Mouse (Mus musculus): ENCODE data around the gene Mlxipl. TPM values are rescaled to one million over a fixed set of nuclear protein-coding genes. Genes with fewer than 3 reads are reported as not detected.
A peak's percentile ranks its signal among the peaks of the same experiment; 100 is the strongest.

Gene Mlxipl
- polyA plus RNA-seq, 1 experiment from 2014 or later, result 8.3 TPM

DNA sequence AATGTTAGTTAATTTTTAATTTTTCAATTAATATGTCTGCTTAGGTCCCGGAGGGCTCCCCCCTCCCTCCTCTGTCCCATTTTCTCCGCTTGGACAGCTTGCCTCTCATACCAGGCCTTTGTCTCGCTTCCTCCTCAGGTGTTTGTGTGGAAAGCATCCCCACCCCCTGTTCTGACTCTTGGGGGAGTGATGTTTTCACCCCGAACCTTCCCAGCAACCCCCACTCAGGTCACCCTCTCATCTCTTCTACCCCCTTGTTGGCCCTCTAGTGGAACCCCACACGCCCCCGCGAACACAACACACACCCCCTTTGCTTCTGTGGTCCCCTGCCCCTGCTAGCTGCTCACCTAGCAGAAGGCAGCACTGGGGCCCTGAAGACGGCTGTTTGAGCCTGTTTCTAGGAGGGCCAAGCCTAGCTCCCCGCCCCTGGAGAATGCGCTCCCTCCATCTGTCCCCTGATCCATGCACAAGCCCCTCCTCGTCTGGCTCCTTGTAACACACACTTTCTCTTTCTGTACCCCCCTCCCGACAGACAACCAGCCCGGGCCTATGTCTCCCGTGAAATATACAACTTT is 12.7 kb upstream of the Mlxipl start:
- 12% methylated on average over 14 of the region's 14 CpGs for WGBS
- peak; percentile 59 for ATAC-seq (ENCODE audit: low FRiP score, low TSS enrichment)

DNA sequence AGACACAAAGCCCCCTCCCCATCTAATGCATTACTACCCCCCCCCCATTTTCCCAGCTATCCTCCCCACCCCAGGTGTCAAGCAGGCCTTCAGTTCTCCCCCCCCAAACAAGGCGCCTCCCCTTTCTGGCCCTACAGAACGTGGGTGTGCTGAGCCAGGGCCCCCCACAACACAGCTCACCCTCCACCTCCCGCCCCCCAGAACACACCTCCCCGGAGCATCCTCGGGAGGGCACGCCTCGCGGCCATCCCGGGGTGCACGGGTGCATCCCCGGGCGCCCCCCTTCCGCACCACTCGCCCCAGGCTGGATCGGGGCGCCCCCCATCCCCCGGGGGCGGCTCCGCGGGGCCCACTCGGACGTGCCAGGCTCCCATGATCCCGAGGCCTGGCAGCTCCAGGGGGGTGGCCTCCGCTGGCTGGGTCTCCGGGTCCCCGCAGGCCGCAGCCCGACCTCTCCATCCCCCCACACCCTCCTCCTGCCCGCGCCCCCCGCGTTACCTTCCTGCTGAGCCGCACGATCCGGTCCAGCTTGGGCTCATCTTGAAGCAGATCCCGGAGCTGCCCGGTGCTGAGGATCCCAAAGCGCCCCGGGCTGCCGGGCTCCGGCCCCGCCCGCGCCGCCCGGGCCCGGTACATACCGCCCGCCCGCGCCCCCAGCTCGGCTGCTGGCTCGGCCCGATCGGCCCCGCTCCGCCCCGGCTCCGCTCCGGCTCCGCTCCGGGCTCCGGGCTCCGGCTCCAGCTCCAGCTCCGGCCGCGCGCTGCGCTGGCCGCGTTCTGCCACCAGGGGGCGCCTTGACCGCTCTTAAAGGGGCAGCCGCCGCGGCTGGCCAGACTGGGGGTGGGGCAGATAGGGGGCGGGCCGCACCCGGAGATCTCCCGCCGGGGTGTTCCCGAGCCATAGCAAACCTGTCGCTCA is 11.9 kb upstream of the Mlxipl start, which contains the start of gene Vps37d:
TSS of gene Vps37d (minus strand) at position 703 of the 918 bp plus-strand sequence.
- Histone ChIP-seq H3K4me2 (replicated peaks; ENCODE audit: low read depth, low read length) (peak within 1 kb of the TSS; percentile 84), H3K9ac (replicated peaks; ENCODE audit: low read length) (peak within 1 kb of the TSS; percentile 85), H3K27me3 (ENCODE audit: insufficient read depth, low read length) (no peaks in the 10 kb centered on the region), H3K4me3 (ENCODE audit: low read length) (peak within 1 kb of the TSS; percentile 89), H3K9me3 (ENCODE audit: low read length) (0 out of 2 replicates have a peak, but pooled peaks cover 3% of the 10 kb centered on the region), H3K4me1 (ENCODE audit: insufficient read depth, low read length) (peaks cover 22% of the 10 kb centered on the region), H3K36me3 (ENCODE audit: insufficient read depth, low read length) (peaks cover 4% of the 10 kb centered on the region; the same call in 1 of the 2 replicates), H3K27ac (ENCODE audit: low read length) (peak within 1 kb of the TSS; percentile 84)
- WGBS, result under 1% methylated on average over 60 of the region's 83 CpGs
- peak; percentile 85 for ATAC-seq (ENCODE audit: low FRiP score, low TSS enrichment)

More for the DNA sequence above, 12.7 kb upstream of the Mlxipl start:
- H3K9me3 ChIP-seq (ENCODE audit: low read length), result 0 out of 2 replicates have a peak, but pooled peaks cover 3% of the 10 kb centered on the region
- H3K27me3 ChIP-seq (ENCODE audit: insufficient read depth, low read length), result no peaks in the 10 kb centered on the region
- peak overlapping the region; percentile 85 for H3K9ac ChIP-seq (replicated peaks; ENCODE audit: low read length)
- peak overlapping the region; percentile 84 for H3K27ac ChIP-seq (ENCODE audit: low read length)
- H3K36me3 ChIP-seq (ENCODE audit: insufficient read depth, low read length), result peaks cover 9% of the 10 kb centered on the region
- peak overlapping the region; percentile 89 for H3K4me3 ChIP-seq (ENCODE audit: low read length)
- peaks cover 22% of the 10 kb centered on the region for H3K4me1 ChIP-seq (ENCODE audit: insufficient read depth, low read length)
- H3K4me2 ChIP-seq (replicated peaks; ENCODE audit: low read depth, low read length), result peak overlapping the region; percentile 84

GRCm38 (mm10) chr5:135078482-135078810 is 11.2 kb upstream of the Mlxipl start:
- WGBS, result 2% methylated on average over 11 of the region's 11 CpGs
- H3K4me1 ChIP-seq (ENCODE audit: insufficient read depth, low read length), result peaks cover 15% of the 10 kb centered on the region
- H3K27me3 ChIP-seq (ENCODE audit: insufficient read depth, low read length), result no peaks in the 10 kb centered on the region
- peaks cover 4% of the 10 kb centered on the region; the same call in 1 of the 2 replicates for H3K36me3 ChIP-seq (ENCODE audit: insufficient read depth, low read length)
- 0 out of 2 replicates have a peak overlapping the region, but pooled peaks have one; percentile 38 for H3K27ac ChIP-seq (ENCODE audit: low read length)
- peak overlapping the region; percentile 84 for H3K4me2 ChIP-seq (replicated peaks; ENCODE audit: low read depth, low read length)
- no peak; the same call in none of the 2 replicates for ATAC-seq (ENCODE audit: low FRiP score, low TSS enrichment)
- H3K4me3 ChIP-seq (ENCODE audit: low read length), result peak overlapping the region; percentile 89
- peak overlapping the region; percentile 85 for H3K9ac ChIP-seq (replicated peaks; ENCODE audit: low read length)
- 0 out of 2 replicates have a peak, but pooled peaks cover 3% of the 10 kb centered on the region for H3K9me3 ChIP-seq (ENCODE audit: low read length)

- no peak overlapping the region for H3K4me2 ChIP-seq (replicated peaks; ENCODE audit: low read depth, low read length)
- 0 out of 2 replicates have a peak, but pooled peaks cover 3% of the 10 kb centered on the region for H3K9me3 ChIP-seq (ENCODE audit: low read length)
- H3K36me3 ChIP-seq (ENCODE audit: insufficient read depth, low read length), result peaks cover 4% of the 10 kb centered on the region; the same call in 1 of the 2 replicates
- H3K4me1 ChIP-seq (ENCODE audit: insufficient read depth, low read length), result peaks cover 9% of the 10 kb centered on the region
- no peaks in the 10 kb centered on the region; the same call in 1 of the 2 replicates for H3K27me3 ChIP-seq (ENCODE audit: insufficient read depth, low read length)
- 98% methylated on average over 2 of the region's 2 CpGs for WGBS
- no peak overlapping the region for H3K9ac ChIP-seq (replicated peaks; ENCODE audit: low read length)
- no peak overlapping the region for H3K4me3 ChIP-seq (ENCODE audit: low read length)
- no peak for ATAC-seq (ENCODE audit: low FRiP score, low TSS enrichment)
- H3K27ac ChIP-seq (ENCODE audit: low read length), result no peak overlapping the region
Measured at GRCm38 (mm10) chr5:135079578-135079977, 10.1 kb upstream of the Mlxipl start.

DNA sequence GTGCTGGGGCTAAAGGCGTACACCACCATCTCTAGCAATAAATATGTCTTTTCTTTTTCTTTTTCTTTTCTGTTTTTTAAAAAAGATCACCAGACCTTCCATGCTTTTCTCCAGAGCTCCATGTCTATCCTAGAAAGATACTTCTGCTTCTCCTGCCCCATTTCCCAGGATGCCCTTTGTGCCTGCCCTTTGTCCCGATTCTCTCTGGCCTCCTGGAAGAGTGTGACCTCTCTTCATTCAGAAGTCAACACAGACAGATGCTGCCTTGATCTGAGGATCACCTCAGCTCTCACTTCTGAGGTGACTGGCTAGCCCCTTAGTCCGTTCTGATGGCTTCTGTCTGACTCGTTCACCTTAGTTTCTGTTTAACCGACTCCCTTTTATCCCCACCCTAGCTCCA is 9.2 kb upstream of the Mlxipl start:
- no peaks in the 10 kb centered on the region; the same call in 1 of the 2 replicates for H3K27me3 ChIP-seq (ENCODE audit: insufficient read depth, low read length)
- WGBS, result 78% methylated on average over 5 of the region's 5 CpGs
- H3K4me2 ChIP-seq (replicated peaks; ENCODE audit: low read depth, low read length), result no peak overlapping the region
- no peak overlapping the region for H3K4me3 ChIP-seq (ENCODE audit: low read length)
- peaks cover 2% of the 10 kb centered on the region; the same call in 1 of the 2 replicates for H3K36me3 ChIP-seq (ENCODE audit: insufficient read depth, low read length)
- no peak for ATAC-seq (ENCODE audit: low FRiP score, low TSS enrichment)
- no peak overlapping the region for H3K27ac ChIP-seq (ENCODE audit: low read length)
- H3K9me3 ChIP-seq (ENCODE audit: low read length), result 0 out of 2 replicates have a peak, but pooled peaks cover 3% of the 10 kb centered on the region
- H3K4me1 ChIP-seq (ENCODE audit: insufficient read depth, low read length), result peaks cover 9% of the 10 kb centered on the region
- H3K9ac ChIP-seq (replicated peaks; ENCODE audit: low read length), result no peak overlapping the region

- no peak overlapping the region for H3K4me3 ChIP-seq (ENCODE audit: low read length)
- no peak for ATAC-seq (ENCODE audit: low FRiP score, low TSS enrichment)
- WGBS, result 45% methylated on average over 4 of the region's 4 CpGs
Measured at GRCm38 (mm10) chr5:135086871-135087270, 2.8 kb upstream of the Mlxipl start.

GRCm38 (mm10) chr5:135100981-135101380 is 11.3 kb downstream of the Mlxipl start:
- no peak overlapping the region for H3K4me2 ChIP-seq (replicated peaks; ENCODE audit: low read depth, low read length)
- H3K27ac ChIP-seq (ENCODE audit: low read length), result no peak overlapping the region
- 65% methylated on average over 1 of the region's 1 CpGs for whole genome bisulfite sequencing
- H3K9ac ChIP-seq (replicated peaks; ENCODE audit: low read length), result no peak overlapping the region
- H3K9me3 ChIP-seq (ENCODE audit: low read length), result no peaks in the 10 kb centered on the region
- no peaks in the 10 kb centered on the region for H3K4me1 ChIP-seq (ENCODE audit: insufficient read depth, low read length)
- H3K4me3 ChIP-seq (ENCODE audit: low read length), result no peak overlapping the region
- ATAC-seq (ENCODE audit: low FRiP score, low TSS enrichment), result no peak
- no peaks in the 10 kb centered on the region for H3K36me3 ChIP-seq (ENCODE audit: insufficient read depth, low read length)
- H3K27me3 ChIP-seq (ENCODE audit: insufficient read depth, low read length), result peaks cover 7% of the 10 kb centered on the region; the same call in 1 of the 2 replicates

More at GRCm38 (mm10) chr5:135086871-135087270, 2.8 kb upstream of the Mlxipl start:
- peaks cover 47% of the 10 kb centered on the region for H3K27me3 ChIP-seq (ENCODE audit: insufficient read depth, low read length)
- H3K4me1 ChIP-seq (ENCODE audit: insufficient read depth, low read length), result peaks cover 8% of the 10 kb centered on the region; the same call in 1 of the 2 replicates
- no peak overlapping the region for H3K9ac ChIP-seq (replicated peaks; ENCODE audit: low read length)
- H3K9me3 ChIP-seq (ENCODE audit: low read length), result no peaks in the 10 kb centered on the region
- no peak overlapping the region for H3K4me2 ChIP-seq (replicated peaks; ENCODE audit: low read depth, low read length)
- H3K36me3 ChIP-seq (ENCODE audit: insufficient read depth, low read length), result no peaks in the 10 kb centered on the region
- H3K27ac ChIP-seq (ENCODE audit: low read length), result no peak overlapping the region

- 65% methylated on average over 11 of the region's 11 CpGs for WGBS
- ATAC-seq (ENCODE audit: low FRiP score, low TSS enrichment), result no peak
Measured at GRCm38 (mm10) chr5:135103999-135104660, 14.4 kb downstream of the Mlxipl start.

GRCm38 (mm10) chr5:135106758-135107256 is 17.1 kb downstream of the Mlxipl start:
- Histone ChIP-seq H3K36me3 (ENCODE audit: insufficient read depth, low read length) (no peaks in the 10 kb centered on the region), H3K27me3 (ENCODE audit: insufficient read depth, low read length) (peaks cover 24% of the 10 kb centered on the region), H3K4me3 (ENCODE audit: low read length) (peak overlapping the region; percentile 59), H3K27ac (ENCODE audit: low read length) (no peak overlapping the region), H3K4me1 (ENCODE audit: insufficient read depth, low read length) (peaks cover 14% of the 10 kb centered on the region; the same call in 1 of the 2 replicates), H3K9me3 (ENCODE audit: low read length) (no peaks in the 10 kb centered on the region), H3K9ac (replicated peaks; ENCODE audit: low read length) (peak overlapping the region; percentile 68), H3K4me2 (replicated peaks; ENCODE audit: low read depth, low read length) (peak overlapping the region; percentile 95)
- ATAC-seq (ENCODE audit: low FRiP score, low TSS enrichment), result peak; percentile 88
- under 1% methylated on average over 48 of the region's 48 CpGs for WGBS

More at GRCm38 (mm10) chr5:135103999-135104660, 14.4 kb downstream of the Mlxipl start:
- Histone ChIP-seq H3K4me3 (ENCODE audit: low read length) (no peak overlapping the region), H3K27ac (ENCODE audit: low read length) (no peak overlapping the region), H3K9me3 (ENCODE audit: low read length) (no peaks in the 10 kb centered on the region), H3K4me2 (replicated peaks; ENCODE audit: low read depth, low read length) (no peak overlapping the region), H3K4me1 (ENCODE audit: insufficient read depth, low read length) (peaks cover 14% of the 10 kb centered on the region; the same call in 1 of the 2 replicates), H3K27me3 (ENCODE audit: insufficient read depth, low read length) (peaks cover 24% of the 10 kb centered on the region), H3K36me3 (ENCODE audit: insufficient read depth, low read length) (no peaks in the 10 kb centered on the region), H3K9ac (replicated peaks; ENCODE audit: low read length) (no peak overlapping the region)
